Mouse (Mus musculus): ENCODE data around the gene Esf1. TPM values are rescaled to one million over a fixed set of nuclear protein-coding genes. Genes with fewer than 3 reads are reported as not detected.
"Not testable (repeated sequence)": the region's sequence is repeated elsewhere in the genome, so short reads cannot be mapped to it uniquely, and the experiment has no call there.

Gene Esf1
- polyA plus RNA-seq, 1 experiment from 2014 or later: 26.1 TPM

DNA sequence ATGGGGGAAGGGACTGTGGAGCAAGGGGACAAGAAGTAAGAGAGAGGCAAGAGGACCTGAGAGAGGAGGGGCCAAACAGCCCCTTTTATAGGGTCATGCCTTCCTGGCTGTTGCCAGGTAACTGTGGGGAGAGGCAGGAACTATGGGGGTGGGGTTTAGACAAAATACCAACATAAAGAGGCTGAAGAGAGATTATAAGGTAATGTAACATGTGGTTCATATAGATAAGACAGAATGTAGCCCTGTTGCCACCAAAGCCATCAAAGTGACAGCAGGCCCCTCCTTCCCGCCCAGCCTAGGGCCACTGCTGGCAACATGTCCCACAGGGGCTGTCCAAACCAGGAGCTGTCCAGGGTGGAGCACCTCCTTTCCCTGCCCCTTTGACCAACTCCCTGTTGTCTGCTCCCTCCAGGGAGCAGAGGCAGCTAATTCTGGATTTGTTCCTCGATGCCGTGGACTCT, 73.2 kb downstream of the Esf1 start:
- in situ Hi-C loops (cut with MboI; ENCODE audit: low pct_unique_long_range_greater_than_20kb): no loop called here
- no peak for TF ChIP-seq CTCF (IDR thresholded peaks at IDR 0.05)
- ATAC-seq (no peak), DNase-seq (ENCODE audit: low read depth, low spot score) (no peak)
- CTCF ChIA-PET: interaction anchor here (1.3 kb wide), 1 partner anchor 11 kb away, joined by 3 read pairs; no protein-coding TSS in a partner anchor
- POLR2A ChIA-PET: no interaction called here
- no peaks in the 10 kb centered on the region for H3K27me3 ChIP-seq

DNA sequence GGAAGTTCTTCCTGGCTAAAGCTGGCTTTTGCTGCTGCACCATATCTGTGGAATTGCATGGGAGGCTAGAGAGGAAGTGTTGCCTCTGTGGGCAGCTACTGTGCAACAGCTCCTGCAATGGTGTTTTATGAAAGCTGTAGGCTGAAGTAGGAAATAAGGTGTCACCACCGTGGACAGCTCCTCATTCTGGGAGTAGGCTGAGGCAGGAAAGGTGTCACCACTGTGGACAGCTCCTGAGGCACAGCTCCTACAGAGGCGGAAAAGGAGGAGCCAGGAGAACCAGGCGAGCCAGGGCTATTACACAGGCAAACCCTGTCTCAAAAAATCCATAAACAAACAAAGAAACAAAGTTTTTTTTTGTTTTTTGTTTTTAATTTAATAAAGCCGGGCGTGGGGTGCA, 74.3 kb downstream of the Esf1 start:
- CTCF ChIA-PET: no interaction called here
- ATAC-seq (no peak), DNase-seq (ENCODE audit: low read depth, low spot score) (no peak)
- in situ Hi-C loops (cut with MboI; ENCODE audit: low pct_unique_long_range_greater_than_20kb): no loop called here
- no peaks in the 10 kb centered on the region for H3K27me3 ChIP-seq
- POLR2A ChIA-PET: interaction anchor here (1.6 kb wide), 1 partner anchor 30 kb away, joined by 5 read pairs; the partner anchor contains the start of gene Tasp1
- TF ChIP-seq CTCF (IDR thresholded peaks at IDR 0.05): no peak

DNA sequence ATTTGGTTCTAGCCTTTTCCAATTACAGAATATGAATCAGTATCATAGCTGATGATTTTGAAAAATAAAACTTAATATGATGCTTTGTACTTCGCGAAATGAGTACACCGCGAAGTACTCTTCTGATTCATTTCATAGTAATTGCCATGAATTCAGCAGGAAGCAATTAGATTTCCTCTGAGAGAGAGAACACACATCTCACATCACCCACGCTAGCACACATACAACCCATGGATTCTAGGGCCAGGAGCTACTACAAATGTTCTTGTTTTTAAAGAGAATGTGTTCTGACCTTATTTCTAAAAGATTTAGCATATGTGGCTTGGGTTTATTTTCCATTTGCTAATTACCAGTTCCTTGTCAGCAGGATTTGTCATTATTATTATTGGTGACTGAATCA, 76.9 kb downstream of the Esf1 start:
- H3K27me3 ChIP-seq: no peaks in the 10 kb centered on the region
- ChIA-PET CTCF (no interaction called here), POLR2A (no interaction called here)
- ATAC-seq (no peak), DNase-seq (ENCODE audit: low read depth, low spot score) (no peak)
- TF ChIP-seq CTCF (IDR thresholded peaks at IDR 0.05): no peak
- in situ Hi-C loops (cut with MboI; ENCODE audit: low pct_unique_long_range_greater_than_20kb): no loop called here

DNA sequence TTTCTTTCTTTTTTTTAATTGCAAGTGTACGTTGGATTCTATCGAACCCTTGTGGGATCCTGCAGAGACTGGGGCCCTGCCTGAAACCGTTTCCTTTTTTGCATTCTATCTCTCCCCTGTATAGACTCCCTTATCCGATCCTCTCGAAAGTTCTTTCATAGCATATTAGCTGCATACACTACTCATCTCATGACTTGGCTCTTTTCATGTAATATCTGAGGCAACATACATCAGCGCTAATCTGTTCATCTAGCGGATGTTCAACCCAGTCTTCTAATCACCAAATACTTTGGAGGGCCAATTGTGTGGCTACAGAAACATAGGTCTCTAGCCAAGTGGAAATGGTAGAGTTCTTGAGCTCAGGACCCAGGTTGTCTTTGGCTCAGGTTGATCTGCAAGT, 86.1 kb downstream of the Esf1 start:
- in situ Hi-C loops (cut with MboI; ENCODE audit: low pct_unique_long_range_greater_than_20kb): no loop called here
- POLR2A ChIA-PET: interaction anchor here (0.6 kb wide), 1 partner anchor 169 kb away, joined by 3 read pairs; no protein-coding TSS in a partner anchor
- no peak for DNase-seq (ENCODE audit: low read depth, low spot score)
- CTCF ChIA-PET: interaction anchor here (1.4 kb wide), 1 partner anchor 11 kb away, joined by 3 read pairs; no protein-coding TSS in a partner anchor
- TF ChIP-seq CTCF (IDR thresholded peaks at IDR 0.05): no peak
- no peaks in the 10 kb centered on the region for H3K27me3 ChIP-seq
- ATAC-seq: no peak

DNA sequence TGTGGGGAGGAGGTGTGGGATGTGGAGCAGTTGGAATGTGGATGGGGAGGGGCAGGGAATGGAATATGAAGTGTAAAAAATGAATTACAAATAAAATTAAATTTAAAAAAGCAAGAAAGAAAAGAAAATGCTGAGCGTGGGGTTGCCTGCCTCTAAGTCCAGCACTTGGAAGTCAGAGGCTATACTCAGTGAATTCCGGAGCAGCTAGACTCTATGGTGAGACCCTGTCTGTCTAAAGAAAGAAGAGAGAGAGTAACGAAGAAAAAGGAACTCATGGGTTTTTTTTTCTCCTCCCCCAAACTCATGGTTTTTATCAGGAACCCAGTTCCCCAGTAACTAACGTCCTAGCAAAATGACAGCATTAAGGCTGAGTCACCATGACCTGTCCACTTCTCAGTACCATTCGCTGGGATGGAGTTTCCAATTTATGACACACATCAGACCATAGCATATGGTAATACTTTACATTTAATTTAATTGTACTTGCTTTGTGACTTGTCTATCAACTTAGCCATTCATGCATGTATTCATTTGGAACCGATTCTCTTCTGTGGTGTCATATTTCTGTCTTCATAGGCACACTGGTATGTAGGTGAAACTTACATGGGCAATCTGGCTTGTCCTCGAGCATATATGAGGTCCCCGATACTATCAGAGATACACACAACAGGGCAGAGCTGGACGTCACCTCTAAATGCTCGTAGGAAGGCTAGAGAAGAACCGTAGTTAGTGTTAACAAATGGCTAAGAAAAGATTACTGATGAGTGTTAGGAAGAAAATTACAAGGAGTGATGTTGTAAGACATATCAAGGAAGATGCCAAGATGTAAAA, 89.4 kb downstream of the Esf1 start:
- CTCF ChIA-PET: no interaction called here
- POLR2A ChIA-PET: no interaction called here
- no peak for TF ChIP-seq CTCF (IDR thresholded peaks at IDR 0.05)
- H3K27me3 ChIP-seq: no peaks in the 10 kb centered on the region
- no peak for DNase-seq (ENCODE audit: low read depth, low spot score)
- in situ Hi-C loops (cut with MboI; ENCODE audit: low pct_unique_long_range_greater_than_20kb): no loop called here
- no peak for ATAC-seq

DNA sequence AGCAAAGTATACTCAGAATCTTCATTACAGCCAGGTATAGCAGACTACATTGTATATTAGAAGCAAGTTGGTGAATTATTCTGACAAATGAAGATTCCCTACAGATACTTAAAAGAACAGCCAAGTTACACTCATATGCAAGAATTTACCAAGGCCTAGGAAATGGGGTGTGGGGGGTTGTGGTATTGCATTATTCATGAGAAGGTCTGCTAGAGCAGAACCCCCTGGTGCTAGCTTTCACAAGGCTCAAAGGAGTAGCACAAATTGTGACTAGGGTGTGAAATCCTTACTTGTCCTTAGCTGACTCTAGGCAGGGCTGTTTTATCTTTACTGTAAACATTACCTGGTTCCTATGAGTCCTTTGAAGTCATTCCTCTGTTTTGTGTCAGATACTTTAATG, 91.1 kb downstream of the Esf1 start:
- ATAC-seq; H3K27me3 ChIP-seq; CTCF ChIA-PET; POLR2A ChIA-PET; DNase-seq (ENCODE audit: low read depth, low spot score); in situ Hi-C loops (cut with MboI; ENCODE audit: low pct_unique_long_range_greater_than_20kb): not testable (repeated sequence)

DNA sequence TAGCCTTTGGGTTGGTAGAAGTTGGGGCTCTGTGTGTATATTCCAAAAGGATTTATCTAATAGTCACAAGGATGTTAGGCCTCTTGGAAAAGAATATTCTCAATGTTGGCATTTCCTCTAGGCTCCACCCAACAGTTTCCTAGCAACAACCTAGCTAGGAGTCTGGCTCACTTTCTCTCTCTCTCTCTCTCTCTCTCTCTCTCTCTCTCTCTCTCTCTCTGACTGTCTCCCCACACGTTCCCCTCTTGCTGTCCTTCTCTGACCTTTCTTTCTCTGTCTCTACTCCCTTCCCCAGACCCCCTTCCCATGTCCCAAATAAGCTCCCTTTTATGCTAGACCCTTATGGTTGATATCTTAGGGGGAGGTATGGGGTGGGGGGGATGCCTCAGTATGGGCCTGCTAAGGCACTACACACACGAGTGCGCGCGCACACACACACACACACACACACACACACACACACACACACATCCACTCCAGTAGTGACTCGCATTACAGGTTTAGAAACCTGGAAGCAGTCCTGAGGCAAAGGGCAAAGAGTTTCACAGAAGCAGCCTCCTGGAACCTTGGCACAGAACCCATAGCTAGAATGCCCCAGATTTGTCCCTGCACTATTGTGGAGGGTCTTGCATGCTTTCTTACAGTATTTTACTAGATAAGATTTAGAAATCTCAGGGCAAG, 91.6 kb downstream of the Esf1 start:
- POLR2A ChIA-PET: no interaction called here
- DNase-seq (ENCODE audit: low read depth, low spot score) (no peak), ATAC-seq (no peak)
- TF ChIP-seq CTCF (IDR thresholded peaks at IDR 0.05): no peak
- in situ Hi-C loops (cut with MboI; ENCODE audit: low pct_unique_long_range_greater_than_20kb): no loop called here
- CTCF ChIA-PET: no interaction called here
- no peaks in the 10 kb centered on the region for H3K27me3 ChIP-seq

DNA sequence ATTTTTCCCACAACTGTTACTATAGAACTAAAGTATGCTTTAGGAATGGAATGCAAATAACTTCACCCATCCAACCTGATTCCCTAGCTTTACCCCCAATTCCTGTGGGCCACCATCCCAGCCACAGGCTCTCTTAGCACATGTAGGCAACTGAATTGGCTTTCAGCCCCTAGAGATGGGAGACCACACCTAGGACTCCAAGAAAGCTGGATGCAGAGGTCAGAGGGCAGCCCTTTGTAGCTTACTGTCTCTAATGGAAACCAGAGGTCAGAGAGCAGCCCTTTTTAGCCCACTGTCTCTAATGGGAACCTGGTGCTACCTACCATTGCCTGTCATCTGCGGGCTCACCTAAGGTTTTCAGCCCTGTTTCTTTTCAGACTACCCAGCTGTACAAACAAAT, 92.9 kb downstream of the Esf1 start:
- ATAC-seq: no peak
- no peak for DNase-seq (ENCODE audit: low read depth, low spot score)
- H3K27me3 ChIP-seq: no peaks in the 10 kb centered on the region
- TF ChIP-seq CTCF (IDR thresholded peaks at IDR 0.05): no peak
- ChIA-PET POLR2A (interaction anchor here (1.2 kb wide), 1 partner anchor 77 kb away, joined by 4 read pairs; no protein-coding TSS in a partner anchor), CTCF (interaction anchor here (1.3 kb wide), 1 partner anchor 11 kb away, joined by 3 read pairs; no protein-coding TSS in a partner anchor)
- in situ Hi-C loops (cut with MboI; ENCODE audit: low pct_unique_long_range_greater_than_20kb): no loop called here

DNA sequence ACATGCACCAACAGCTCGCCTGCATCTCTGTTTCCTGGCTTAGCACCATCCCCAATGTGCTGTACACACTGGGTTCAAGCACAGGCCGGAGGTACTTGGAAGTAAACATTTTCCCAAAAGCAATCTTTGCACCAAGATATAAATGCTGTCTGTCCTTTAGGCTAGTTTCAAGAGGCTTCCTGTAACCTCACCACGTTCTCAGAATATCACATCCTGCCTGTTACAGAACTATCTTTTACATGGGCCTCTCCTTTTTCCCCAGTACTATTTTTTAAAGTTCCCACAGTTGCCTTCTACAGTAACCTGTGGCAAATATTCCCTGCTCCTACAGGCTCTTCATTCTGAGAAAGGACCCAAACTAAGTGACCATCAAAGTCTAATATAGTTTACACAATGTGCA, 95.2 kb downstream of the Esf1 start:
- no peak for TF ChIP-seq CTCF (IDR thresholded peaks at IDR 0.05)
- ChIA-PET POLR2A (no interaction called here), CTCF (no interaction called here)
- no peak for DNase-seq (ENCODE audit: low read depth, low spot score)
- in situ Hi-C loops (cut with MboI; ENCODE audit: low pct_unique_long_range_greater_than_20kb): no loop called here
- no peaks in the 10 kb centered on the region for H3K27me3 ChIP-seq
- no peak for ATAC-seq

Other genes starting within 250 kb of the Esf1 start
- 18.4 TPM for gene Tasp1, start 103.8 kb downstream of the Esf1 start, polyA plus RNA-seq (2021)
- gene Gm17374, start 18.5 kb downstream of the Esf1 start, polyA plus RNA-seq (2021): not detected
- 49.2 TPM for gene Ndufaf5, start 85 bp upstream of the Esf1 start, polyA plus RNA-seq (2021)
- gene Sel1l2, start 219.1 kb upstream of the Esf1 start, polyA plus RNA-seq (2021): not detected
- gene Macrod2, start 224.7 kb upstream of the Esf1 start, polyA plus RNA-seq (2021): 5.1 TPM